Mouse (Mus musculus): ENCODE measurements around the gene Me1. TPM values are rescaled to one million over a fixed set of nuclear protein-coding genes. Genes with fewer than 3 reads are reported as not detected.
A peak's percentile ranks its signal among the peaks of the same experiment; 100 is the strongest.
"Not testable (repeated sequence)": the region's sequence is repeated elsewhere in the genome, so short reads cannot be mapped to it uniquely, and the experiment has no call there.

The Me1 gene
- total and polyA plus RNA-seq, 2 experiments from 2014 or later = 37.5 to 76.5 TPM

- DNase-seq (ENCODE audit: low spot score) = peak; percentile 51
- no peaks in the 10 kb centered on the region for H3K27me3 ChIP-seq (ENCODE audit: insufficient read depth, low read length)
- 63% methylated on average over 10 of the region's 10 CpGs for WGBS
- H3K9me3 ChIP-seq (ENCODE audit: low read length) = no peaks in the 10 kb centered on the region
- no peaks in the 10 kb centered on the region for H3K4me1 ChIP-seq (ENCODE audit: insufficient read depth, low read length)
- no peak overlapping the region for H3K9ac ChIP-seq (replicated peaks; ENCODE audit: low read length)
- no peak overlapping the region for H3K4me2 ChIP-seq (ENCODE audit: low read depth, low read length)
- TF ChIP-seq CTCF (IDR thresholded peaks at IDR 0.05; ENCODE audit: low read depth) = no peak
- H3K27ac ChIP-seq = no peak overlapping the region
- H3K4me3 ChIP-seq (ENCODE audit: low read length) = no peak overlapping the region
- ATAC-seq = peak; percentile 39; the same call in 1 of the 2 replicates
- H3K36me3 ChIP-seq (ENCODE audit: insufficient read depth, low read length) = no peaks in the 10 kb centered on the region
Observed at GRCm38 (mm10) chr9:86619341-86620139, 76.2 kb downstream of the Me1 start.

- 73% methylated on average over 7 of the region's 7 CpGs for WGBS
- H3K4me2 ChIP-seq (ENCODE audit: low read depth, low read length) = no peak overlapping the region
- no peak for ATAC-seq
- no peaks in the 10 kb centered on the region for H3K4me1 ChIP-seq (ENCODE audit: insufficient read depth, low read length)
- no peak for DNase-seq (ENCODE audit: low spot score)
- no peaks in the 10 kb centered on the region for H3K36me3 ChIP-seq (ENCODE audit: insufficient read depth, low read length)
- no peak overlapping the region for H3K9ac ChIP-seq (replicated peaks; ENCODE audit: low read length)
- H3K9me3 ChIP-seq (ENCODE audit: low read length) = no peaks in the 10 kb centered on the region
- H3K4me3 ChIP-seq (ENCODE audit: low read length) = no peak overlapping the region
- no peak for TF ChIP-seq CTCF (IDR thresholded peaks at IDR 0.05; ENCODE audit: low read depth)
- H3K27ac ChIP-seq = no peak overlapping the region
- no peaks in the 10 kb centered on the region for H3K27me3 ChIP-seq (ENCODE audit: insufficient read depth, low read length)
Observed at GRCm38 (mm10) chr9:86617837-86618492, 77.8 kb downstream of the Me1 start.

GRCm38 (mm10) chr9:86615765-86616164 is 80.0 kb downstream of the Me1 start:
- Histone ChIP-seq H3K9ac (replicated peaks; ENCODE audit: low read length) (no peak overlapping the region), H3K27me3 (ENCODE audit: insufficient read depth, low read length) (no peaks in the 10 kb centered on the region), H3K4me2 (ENCODE audit: low read depth, low read length) (no peak overlapping the region), H3K4me1 (ENCODE audit: insufficient read depth, low read length) (no peaks in the 10 kb centered on the region), H3K27ac (no peak overlapping the region), H3K4me3 (ENCODE audit: low read length) (no peak overlapping the region), H3K36me3 (ENCODE audit: insufficient read depth, low read length) (no peaks in the 10 kb centered on the region; the same call in 1 of the 2 replicates), H3K9me3 (ENCODE audit: low read length) (no peaks in the 10 kb centered on the region)
- no peak for TF ChIP-seq CTCF (IDR thresholded peaks at IDR 0.05; ENCODE audit: low read depth)
- ATAC-seq = no peak
- 85% methylated on average over 1 of the region's 1 CpGs for WGBS
- DNase-seq (ENCODE audit: low spot score) = no peak

- TF ChIP-seq CTCF (IDR thresholded peaks at IDR 0.05; ENCODE audit: low read depth) = no peak
- Histone ChIP-seq H3K36me3 (ENCODE audit: insufficient read depth, low read length) (no peaks in the 10 kb centered on the region; the same call in 1 of the 2 replicates), H3K4me3 (ENCODE audit: low read length) (no peak overlapping the region), H3K27me3 (ENCODE audit: insufficient read depth, low read length) (no peaks in the 10 kb centered on the region), H3K4me2 (ENCODE audit: low read depth, low read length) (no peak overlapping the region), H3K9me3 (ENCODE audit: low read length) (no peaks in the 10 kb centered on the region), H3K9ac (replicated peaks; ENCODE audit: low read length) (no peak overlapping the region), H3K27ac (no peak overlapping the region), H3K4me1 (ENCODE audit: insufficient read depth, low read length) (no peaks in the 10 kb centered on the region)
- 91% methylated on average over 4 of the region's 4 CpGs for WGBS
- no peak for ATAC-seq
- DNase-seq (ENCODE audit: low spot score) = no peak
Observed at GRCm38 (mm10) chr9:86612091-86612490, 83.7 kb downstream of the Me1 start.

- ATAC-seq = no peak
- Histone ChIP-seq H3K9me3 (ENCODE audit: low read length) (no peaks in the 10 kb centered on the region), H3K36me3 (ENCODE audit: insufficient read depth, low read length) (no peaks in the 10 kb centered on the region; the same call in 1 of the 2 replicates), H3K27ac (no peak overlapping the region), H3K9ac (replicated peaks; ENCODE audit: low read length) (no peak overlapping the region), H3K4me1 (ENCODE audit: insufficient read depth, low read length) (no peaks in the 10 kb centered on the region), H3K4me2 (ENCODE audit: low read depth, low read length) (no peak overlapping the region), H3K27me3 (ENCODE audit: insufficient read depth, low read length) (no peaks in the 10 kb centered on the region), H3K4me3 (ENCODE audit: low read length) (no peak overlapping the region)
- no peak for TF ChIP-seq CTCF (IDR thresholded peaks at IDR 0.05; ENCODE audit: low read depth)
- DNase-seq (ENCODE audit: low spot score) = no peak
- WGBS = 64% methylated on average over 6 of the region's 6 CpGs
Observed at GRCm38 (mm10) chr9:86605776-86606175, 90.0 kb downstream of the Me1 start.

- Histone ChIP-seq H3K27ac (no peak overlapping the region), H3K36me3 (ENCODE audit: insufficient read depth, low read length) (no peaks in the 10 kb centered on the region), H3K27me3 (ENCODE audit: insufficient read depth, low read length) (no peaks in the 10 kb centered on the region), H3K9ac (replicated peaks; ENCODE audit: low read length) (no peak overlapping the region), H3K9me3 (ENCODE audit: low read length) (no peaks in the 10 kb centered on the region), H3K4me1 (ENCODE audit: insufficient read depth, low read length) (no peaks in the 10 kb centered on the region), H3K4me2 (ENCODE audit: low read depth, low read length) (no peak overlapping the region), H3K4me3 (ENCODE audit: low read length) (no peak overlapping the region)
- ATAC-seq (no peak), DNase-seq (ENCODE audit: low spot score) (no peak)
- no peak for TF ChIP-seq CTCF (IDR thresholded peaks at IDR 0.05; ENCODE audit: low read depth)
- WGBS = 50% methylated on average over 8 of the region's 8 CpGs
Observed at GRCm38 (mm10) chr9:86599723-86600303, 95.9 kb downstream of the Me1 start.

GRCm38 (mm10) chr9:86596983-86597382 is 98.8 kb downstream of the Me1 start:
- DNase-seq (ENCODE audit: low spot score); H3K27me3 ChIP-seq (ENCODE audit: insufficient read depth, low read length); H3K27ac ChIP-seq; H3K9me3 ChIP-seq (ENCODE audit: low read length); H3K36me3 ChIP-seq (ENCODE audit: insufficient read depth, low read length); H3K4me3 ChIP-seq (ENCODE audit: low read length); H3K4me1 ChIP-seq (ENCODE audit: insufficient read depth, low read length); ATAC-seq; H3K4me2 ChIP-seq (ENCODE audit: low read depth, low read length); H3K9ac ChIP-seq (replicated peaks; ENCODE audit: low read length): not testable (repeated sequence)

GRCm38 (mm10) chr9:86594357-86594767 is 101.4 kb downstream of the Me1 start:
- DNase-seq (ENCODE audit: low spot score); H3K9ac ChIP-seq (replicated peaks; ENCODE audit: low read length); H3K4me3 ChIP-seq (ENCODE audit: low read length); H3K9me3 ChIP-seq (ENCODE audit: low read length); H3K36me3 ChIP-seq (ENCODE audit: insufficient read depth, low read length); ATAC-seq; H3K27me3 ChIP-seq (ENCODE audit: insufficient read depth, low read length); H3K4me2 ChIP-seq (ENCODE audit: low read depth, low read length); H3K4me1 ChIP-seq (ENCODE audit: insufficient read depth, low read length); H3K27ac ChIP-seq: not testable (repeated sequence)
- WGBS = 50% methylated on average over 9 of the region's 10 CpGs
